Mouse (Mus musculus): ENCODE measurements around the gene Lcn11.
"Not testable (repeated sequence)": the region's sequence is repeated elsewhere in the genome, so short reads cannot be mapped to it uniquely, and the experiment has no call there.

GRCm38 (mm10) chr2:25815748-25816147 lies 38.9 kb downstream of the Lcn11 start, which contains the start of gene Glt6d1:
- not testable (repeated sequence) for TF ChIP-seq CTCF (IDR thresholded peaks at IDR 0.05; ENCODE audit: low read depth); EP300 (optimal IDR thresholded peaks at IDR 0.05)
